Mouse (Mus musculus) heart, postnatal 4 days (tissue): ENCODE measurements around the gene Notch1. TPM values are rescaled to one million over a fixed set of nuclear protein-coding genes. Genes with fewer than 3 reads are reported as not detected.

Experiments
- DNase-seq: peaks from one replicate; pipeline ENCODE4 v3.0.0; 2021
- total RNA-seq, 2 experiments: library from RNA; stranded (reverse); gene quantifications; 2 replicates each; pipeline ENCODE4 v1.2.3; 2021

The Notch1 gene
- total RNA-seq, 2 experiments from 2014 or later = 55.3 to 62.3 TPM

DNA sequence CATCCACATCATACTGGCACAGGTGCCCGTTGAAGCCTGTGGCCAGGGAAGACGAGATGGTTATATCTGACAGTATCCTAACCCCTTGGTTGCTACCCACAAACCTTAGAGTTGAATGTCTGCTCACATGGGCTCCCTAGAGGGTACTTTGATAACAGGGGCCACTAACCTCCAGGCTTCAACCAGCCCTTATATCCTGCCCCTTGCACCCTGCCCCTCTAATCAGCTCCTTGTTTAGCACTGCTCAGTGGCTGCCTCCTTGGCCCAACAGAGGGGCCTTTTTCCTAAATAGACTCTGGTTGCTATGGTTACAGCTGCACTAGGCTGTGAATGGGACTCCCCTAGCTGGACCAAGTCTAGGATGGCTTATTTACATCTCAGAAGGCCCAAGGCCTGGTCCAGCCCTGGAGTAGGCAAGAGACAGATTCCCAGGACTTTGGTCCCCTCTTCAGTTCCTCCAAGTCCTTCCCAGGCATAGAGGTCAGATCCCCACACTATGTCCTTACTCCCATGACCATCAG, 37.7 kb downstream of the Notch1 start:
- DNase-seq = no peak

DNA sequence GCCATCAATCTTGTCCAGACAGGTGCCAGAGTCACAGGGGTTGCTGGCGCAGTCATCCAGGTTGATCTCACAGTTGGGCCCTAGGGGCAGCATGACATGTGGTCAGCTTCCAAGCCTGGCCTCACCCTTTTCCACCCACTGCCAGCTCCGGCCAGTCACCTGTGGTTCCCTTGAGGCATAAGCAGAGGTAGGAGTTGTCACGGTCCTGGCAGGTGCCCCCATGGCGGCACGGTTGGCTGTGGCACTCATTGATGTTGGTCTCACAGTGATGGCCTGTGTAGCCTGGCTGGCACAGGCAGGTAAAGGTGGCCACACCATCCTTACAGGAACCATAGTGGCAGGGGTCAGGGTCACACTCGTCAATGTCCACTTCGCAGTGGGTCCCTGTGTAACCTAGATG, 38.6 kb downstream of the Notch1 start:
- DNase-seq = no peak

DNA sequence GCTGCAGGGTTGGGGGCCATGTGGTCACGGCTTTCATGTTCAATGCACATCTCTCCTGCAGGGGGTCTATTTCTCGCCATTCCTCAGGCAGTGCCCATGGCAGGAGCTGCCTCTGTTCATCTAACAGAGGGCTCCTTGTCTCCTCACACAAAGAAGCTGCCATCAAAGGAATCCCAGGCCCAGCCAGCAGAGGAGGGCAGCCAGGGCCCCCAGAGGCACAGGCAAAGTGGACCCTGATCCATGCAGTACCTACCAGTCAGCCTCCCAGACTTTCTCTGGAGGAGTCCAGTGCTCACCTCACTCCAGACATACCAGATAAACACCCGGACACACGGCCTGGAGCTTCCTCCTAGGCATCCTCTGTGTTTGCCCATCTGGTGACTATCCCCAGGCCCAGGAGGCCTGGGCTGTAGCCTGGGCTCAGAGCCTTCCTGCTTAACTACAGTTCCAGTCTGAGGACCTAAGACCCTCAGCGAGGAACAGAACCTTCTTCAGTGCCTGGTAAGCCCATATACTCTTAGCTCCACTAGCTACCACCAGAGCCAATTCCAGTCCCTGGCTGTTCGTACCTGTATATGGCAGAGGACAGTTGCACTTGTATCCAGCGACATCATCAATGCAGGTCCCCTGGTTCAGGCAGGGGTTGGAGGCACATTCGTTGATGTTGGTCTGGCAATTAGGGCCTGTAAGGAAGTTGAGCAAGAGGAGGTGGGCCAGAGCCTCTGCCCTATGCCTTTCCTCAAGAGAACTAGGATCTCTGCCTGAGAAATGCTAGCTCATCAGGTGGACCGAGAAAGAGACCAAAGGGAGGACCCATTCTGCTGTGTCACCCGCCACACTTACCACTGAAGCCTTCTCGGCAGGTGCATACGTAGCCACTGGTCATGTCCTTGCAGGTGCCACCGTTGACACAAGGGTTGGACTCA, 40.7 kb downstream of the Notch1 start:
- no peak for DNase-seq

DNA sequence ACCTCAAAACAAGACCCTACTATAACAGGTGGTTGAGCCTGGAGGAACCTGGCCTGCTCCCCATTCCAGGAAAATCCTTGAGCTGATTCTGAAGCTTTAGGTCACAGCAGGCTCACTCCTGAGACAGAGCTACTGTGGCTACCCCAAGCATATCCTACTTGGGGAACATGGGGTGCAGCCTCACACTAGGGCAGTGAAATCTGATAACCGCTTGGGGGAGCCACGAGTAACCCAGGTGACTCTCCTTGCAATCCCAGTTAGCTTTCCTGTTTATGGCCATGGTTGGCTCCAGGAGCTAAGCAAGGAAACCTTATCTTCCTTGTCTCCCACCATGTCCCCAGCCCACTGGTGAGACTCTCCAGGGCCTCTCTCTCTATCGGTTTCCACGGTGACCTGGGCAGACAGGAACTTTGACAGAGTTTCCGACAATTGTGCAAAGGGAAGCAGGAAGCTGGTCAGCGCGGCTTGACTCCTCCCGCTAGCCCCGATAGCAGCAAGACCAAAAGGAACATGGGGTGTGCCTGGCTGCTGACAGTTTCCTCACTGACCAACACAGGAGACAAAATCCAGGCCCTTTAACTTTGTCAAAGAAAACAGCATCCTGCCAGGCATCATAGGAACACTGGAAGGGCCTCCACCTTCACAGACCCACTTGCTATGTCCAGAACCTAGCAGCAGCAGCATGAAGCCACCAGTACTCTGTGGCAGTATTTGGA, 41.5 kb downstream of the Notch1 start:
- DNase-seq = peak; percentile 75

DNA sequence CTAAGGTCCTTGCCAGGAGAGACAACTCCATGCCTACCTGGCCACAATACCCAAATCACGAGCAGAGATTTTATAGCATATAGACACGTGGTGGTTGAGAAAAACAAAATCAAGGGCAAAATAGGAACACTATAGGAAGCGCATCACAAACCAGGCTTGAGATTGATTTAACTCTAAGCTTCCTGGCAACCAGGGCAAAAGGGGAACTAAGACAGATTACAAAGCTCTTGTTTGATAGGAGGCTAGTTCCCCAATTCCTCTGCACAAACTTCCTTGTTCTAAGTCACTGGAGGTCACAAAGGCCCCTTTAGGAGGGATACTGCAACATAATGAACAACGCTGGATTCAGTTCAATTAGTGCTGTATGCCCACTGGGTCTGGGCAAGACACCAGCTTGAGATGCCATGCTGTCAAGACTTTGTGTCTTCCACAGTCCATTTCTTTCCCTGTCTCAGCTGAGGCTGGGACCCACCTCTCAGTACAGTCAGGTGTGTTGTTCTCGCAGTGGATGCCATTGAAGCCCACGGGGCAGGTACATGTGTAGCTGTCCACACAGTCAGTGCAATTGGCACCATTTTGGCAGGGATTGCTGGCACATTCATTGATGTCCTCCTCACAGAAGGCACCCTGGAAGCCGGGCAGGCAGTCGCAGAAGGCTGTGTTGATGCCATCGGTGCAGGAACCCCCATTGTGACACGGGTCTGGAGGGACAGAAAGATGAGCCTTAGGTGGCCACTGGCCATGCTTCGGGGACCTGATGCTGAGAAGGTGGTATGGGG, 44.0 kb downstream of the Notch1 start:
- no peak for DNase-seq

DNA sequence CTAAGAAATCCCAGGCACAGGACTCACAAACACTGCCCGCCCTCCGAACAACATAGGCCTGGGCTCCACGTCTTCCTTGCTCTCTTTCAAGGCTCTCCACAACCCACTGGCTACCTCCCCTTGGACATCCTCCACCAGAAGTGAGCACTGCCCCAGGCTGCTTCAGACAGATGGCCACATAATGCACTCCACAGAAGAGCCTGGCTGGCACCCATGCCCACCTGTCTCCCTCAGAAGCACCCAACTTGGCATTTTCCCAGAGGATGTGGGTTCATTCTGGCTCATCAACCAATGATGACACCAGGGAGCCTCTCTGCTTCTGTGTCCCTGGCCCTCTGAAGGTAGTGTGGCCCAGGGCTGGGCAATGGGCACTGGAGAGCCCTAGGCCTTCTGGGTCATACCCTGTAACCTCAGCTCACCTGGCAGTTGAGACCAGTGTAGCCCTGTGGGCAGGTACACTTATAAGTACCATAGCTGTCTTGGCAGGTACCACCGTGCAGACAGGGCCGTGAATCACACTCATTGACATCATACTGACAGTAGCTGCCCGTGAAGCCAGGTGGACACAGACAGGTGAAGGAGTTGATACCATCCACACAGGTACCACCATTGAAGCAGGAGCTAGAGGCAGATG, 44.7 kb downstream of the Notch1 start:
- no peak for DNase-seq

DNA sequence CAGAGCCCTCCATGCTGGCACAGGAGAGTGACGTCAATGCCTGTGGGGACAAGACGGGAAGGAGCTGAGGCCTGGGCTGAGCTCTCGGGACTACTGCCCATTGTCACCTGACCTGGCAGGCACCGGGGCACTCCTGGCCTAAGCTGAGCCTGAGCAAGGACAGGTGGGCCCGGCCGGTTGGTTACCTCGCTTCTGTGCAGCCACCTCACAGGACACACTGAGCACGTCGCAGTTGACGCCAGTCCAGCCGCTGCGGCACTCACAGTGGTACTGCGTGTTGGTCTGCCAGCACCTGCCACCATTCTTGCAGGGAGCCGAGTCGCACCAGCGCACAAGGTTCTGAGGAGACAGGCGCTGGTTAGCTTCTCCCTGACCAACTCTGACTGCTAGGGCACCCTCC, 45.5 kb downstream of the Notch1 start:
- no peak for DNase-seq

DNA sequence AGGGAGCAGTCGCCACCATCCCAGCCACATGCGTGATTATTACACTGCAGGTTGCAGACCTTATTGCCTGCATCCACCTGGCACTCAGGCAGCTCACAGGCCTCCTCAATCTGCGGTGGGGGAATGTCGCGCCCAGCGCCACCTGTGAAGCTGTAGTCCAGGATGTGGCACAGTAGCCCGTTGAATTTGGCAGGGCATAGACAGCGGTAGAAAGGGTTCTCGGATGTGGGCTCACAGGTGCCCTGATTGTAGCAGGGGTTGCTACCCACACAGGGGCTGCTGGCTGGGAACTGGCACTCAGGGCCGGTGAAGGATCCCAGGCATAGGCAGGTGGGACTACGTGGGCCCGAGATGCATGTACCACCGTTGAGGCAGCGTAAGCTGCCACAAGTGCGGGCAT, 48.1 kb downstream of the Notch1 start:
- no peak for DNase-seq

DNA sequence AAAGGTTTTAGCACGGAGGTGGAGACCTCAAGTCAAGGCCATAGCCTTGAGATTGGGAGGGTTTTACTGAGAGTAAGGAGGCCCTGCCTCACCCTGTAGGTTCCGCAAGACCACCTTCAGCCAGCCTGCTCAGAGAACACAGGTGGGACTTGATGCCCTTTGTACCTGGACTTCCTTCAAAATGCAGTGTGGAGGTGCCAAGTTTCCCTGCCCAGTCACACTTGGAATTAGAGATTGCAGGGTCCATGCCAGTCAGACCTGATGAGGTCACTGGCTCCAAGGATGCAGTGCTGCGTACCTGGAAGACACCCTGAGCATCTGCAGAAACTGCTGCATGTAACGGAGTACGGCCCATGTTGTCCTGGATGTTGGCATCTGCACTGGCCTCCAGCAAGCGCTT, 53.1 kb downstream of the Notch1 start:
- DNase-seq = no peak

DNA sequence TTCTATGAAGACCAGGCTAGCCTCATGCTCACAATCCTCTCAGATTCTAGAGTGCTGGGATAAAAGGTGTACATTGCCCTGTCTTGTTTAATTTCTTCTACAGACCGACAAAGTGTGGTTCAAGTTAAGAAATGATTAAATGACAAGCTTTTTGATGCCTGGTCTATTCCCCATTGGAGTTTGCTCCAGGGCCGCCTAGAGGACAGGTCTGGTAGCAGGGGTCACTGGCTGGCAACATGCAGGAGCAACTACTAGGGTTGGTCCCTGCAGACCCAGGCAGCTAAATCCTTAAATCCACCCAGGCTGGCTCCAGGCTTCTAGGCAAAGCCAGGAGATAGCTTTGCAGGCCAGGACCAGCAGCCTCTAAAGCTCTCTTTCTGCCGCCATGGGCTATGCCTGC, 53.5 kb downstream of the Notch1 start:
- DNase-seq = no peak

DNA sequence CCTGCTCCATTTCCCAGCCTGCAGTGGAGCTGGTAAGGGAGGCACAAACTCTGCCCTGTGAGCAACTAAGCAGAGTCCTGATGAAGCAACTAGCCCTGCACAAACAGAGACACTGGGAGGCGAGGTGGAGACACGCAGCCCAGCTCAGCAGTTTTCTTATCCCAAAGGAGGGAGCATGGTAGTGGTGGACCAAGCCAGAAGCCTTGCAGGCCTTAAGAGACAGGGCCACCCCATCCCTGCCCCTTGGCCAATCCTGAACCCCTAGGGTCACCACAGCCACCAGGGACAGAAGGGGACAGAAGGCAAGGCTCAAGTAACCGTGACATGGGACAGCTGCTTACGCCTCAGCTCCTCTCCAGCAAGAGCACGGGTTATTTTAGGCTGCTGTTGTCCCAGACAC, 54.8 kb downstream of the Notch1 start:
- DNase-seq = no peak

DNA sequence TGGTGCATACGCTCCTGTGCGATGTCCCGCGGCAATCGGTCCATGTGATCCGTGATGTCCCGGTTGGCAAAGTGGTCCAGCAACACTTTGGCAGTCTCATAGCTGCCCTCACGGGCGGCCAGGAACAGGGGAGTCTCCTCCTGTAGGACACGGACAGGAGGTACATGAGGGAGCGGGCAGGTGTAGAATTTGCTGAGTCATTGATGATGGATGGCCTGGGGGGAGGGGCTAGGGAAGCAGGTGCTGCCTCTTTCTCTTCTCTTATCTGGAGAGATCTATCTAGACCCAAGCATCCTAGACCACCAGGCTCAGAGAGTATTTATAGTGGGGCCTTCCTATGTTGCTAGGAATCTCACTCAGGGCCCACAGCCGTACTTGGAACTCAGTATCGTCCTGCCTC, 55.6 kb downstream of the Notch1 start:
- no peak for DNase-seq

DNA sequence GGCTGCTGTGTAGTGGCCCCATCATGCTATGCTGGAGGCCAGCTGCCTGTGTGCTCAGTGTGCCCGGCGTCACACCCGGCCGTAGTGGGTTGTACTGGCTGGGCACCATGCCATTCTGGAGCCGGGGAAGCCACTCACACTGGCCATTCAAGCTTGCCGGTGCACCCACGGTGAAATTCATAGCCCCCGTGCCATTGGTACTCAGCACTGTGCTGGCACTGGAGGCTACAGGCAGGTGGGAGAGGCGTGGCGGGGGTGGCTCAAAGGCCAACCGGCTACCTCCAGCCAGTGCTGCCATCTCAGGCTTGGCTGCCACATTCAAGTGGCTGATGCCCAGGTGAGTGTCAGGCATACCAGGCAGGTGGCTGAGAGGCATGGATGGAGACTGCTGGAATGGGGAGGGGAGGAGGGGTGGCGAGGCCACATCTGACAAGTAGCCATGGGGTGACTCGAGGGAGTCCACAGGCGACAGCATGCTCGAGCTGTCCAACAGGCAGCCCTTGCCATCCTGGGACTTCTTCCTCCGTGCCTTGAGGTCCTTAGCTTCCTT, 56.3 kb downstream of the Notch1 start:
- no peak for DNase-seq

DNA sequence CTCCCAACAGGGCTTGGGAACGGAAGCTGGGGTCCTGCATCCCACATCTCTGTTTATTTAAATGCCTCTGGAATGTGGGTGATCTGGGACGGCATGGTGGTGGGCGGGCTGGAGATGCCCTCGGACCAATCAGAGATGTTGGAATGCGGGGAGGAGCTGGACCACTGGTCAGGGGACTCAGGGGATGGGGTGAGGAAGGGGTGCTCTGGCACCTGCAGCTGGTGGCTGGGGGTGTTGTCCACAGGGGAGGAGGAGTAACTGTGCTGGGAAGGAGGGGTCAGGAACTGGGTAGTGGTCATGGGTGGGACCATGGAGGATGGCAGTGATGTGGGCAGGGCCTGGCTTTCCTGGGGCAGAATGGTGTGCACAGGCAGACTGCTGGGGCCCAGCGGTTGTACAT, 57.0 kb downstream of the Notch1 start:
- DNase-seq = no peak

DNA sequence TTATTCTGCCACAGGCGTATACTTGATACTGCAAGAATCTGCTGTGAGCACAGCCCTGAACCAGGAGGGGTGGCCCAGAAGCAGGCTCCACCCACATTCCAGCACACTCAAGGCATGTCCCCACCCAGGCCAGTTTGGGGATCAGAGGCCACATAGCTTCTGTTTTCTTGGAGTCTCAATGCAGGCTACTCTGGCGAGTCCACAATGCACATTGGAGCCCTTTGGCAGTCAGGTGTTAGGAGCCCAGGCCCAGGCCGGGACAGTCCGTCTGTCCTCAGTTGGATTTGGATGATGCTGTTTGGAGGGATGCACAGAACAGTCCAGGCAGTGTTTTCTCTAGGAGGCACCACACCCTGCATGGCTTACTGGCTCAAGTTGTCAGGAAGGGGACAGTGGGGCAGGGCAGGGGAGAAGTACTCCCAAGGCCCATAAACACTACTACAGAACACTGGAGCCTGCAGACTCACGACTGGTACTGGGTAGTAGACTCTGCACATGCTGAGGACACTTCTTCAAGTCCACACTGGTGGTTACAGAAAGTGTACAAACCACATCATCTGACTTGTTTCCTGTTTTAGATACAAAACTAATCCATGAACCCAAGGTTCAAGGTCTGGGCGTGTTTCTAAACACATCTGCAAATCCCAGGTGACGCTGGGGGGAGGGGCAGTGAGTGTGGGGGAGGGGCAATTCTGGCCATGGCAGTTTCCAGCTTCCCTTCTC, 57.9 kb downstream of the Notch1 start:
- peak; percentile 47 for DNase-seq

DNA sequence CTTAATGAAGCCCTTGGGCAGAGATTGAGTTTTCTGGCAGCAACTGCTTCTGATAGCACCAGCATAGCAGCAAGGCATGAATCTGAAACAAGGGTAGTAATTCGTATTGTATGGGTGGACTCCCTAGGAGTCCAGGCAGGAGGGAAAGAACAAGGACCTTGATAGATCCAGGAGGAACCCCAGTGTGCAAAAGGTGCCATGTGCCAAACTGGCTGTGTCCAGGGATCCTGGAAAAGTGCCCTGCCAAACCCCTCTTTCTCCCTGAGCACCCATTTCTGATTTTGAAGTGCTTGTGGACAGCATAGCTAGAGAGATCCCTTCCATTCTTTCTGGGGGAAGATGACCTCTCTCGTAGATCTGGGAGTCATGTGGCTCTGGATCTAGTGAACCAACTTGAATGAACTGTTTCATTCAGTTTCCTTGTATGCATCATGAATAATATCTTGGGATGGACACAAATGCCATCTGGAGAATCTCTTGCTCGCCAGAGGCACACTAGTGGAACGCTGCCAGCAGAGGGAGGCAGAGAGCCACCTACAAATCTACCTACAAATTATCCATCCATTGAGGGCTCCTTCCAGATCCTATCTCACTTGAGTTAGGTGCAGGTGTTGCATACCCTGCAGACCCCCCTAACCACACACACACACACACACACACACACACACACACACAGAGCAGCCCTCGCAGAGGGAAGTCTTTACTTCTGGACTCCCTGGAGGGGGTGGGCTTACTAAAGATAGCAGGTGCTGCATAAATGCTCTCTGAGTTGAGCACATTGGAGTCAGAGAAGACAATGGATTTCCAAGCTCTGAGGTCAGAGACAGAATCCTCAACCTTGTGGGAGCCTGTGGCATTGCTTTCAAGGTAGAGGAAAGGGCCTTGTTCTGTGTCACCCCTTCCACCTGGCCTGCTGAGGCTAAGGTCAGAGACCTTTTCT, 67.1 kb downstream of the Notch1 start:
- peak; percentile 83 for DNase-seq

DNA sequence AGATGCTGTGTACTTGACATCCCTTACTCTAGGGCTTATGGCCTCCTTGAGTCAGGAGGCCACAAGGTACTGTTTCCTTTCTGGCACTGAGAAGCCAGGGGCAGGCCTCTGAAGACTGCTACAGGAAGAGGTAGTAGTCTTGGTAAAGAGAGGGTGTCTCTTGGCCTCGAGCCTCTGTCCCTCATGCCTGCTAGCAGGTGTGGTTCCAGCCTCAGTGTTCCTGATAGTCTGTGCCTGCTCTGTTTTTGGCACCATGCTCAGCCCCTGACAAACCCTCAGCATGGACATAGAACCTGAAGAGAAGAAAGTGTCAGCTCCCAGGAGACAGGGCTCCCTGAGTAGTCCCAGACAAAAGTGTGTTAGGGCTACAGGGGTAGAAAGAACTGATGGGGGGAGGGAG, 69.0 kb downstream of the Notch1 start:
- no peak for DNase-seq

DNA sequence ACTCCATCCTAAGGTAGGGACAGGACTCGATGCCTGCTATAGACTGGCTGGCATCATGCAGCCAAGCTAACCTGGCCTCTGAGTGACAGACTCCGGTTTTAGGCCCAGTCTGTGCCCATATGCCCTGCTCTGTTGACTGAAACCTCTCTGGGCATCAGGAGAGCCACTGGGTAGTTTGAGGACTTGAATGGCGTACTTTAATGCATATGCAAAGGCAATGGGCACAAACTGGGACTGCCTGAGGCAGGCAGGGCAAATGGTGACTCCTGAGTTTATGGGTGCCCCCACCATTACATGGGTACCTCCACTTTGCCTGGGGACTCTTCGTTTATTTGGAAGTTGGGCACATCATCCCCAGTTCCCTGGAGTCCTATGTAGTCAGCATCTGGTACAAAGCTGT, 69.8 kb downstream of the Notch1 start:
- DNase-seq = no peak

DNA sequence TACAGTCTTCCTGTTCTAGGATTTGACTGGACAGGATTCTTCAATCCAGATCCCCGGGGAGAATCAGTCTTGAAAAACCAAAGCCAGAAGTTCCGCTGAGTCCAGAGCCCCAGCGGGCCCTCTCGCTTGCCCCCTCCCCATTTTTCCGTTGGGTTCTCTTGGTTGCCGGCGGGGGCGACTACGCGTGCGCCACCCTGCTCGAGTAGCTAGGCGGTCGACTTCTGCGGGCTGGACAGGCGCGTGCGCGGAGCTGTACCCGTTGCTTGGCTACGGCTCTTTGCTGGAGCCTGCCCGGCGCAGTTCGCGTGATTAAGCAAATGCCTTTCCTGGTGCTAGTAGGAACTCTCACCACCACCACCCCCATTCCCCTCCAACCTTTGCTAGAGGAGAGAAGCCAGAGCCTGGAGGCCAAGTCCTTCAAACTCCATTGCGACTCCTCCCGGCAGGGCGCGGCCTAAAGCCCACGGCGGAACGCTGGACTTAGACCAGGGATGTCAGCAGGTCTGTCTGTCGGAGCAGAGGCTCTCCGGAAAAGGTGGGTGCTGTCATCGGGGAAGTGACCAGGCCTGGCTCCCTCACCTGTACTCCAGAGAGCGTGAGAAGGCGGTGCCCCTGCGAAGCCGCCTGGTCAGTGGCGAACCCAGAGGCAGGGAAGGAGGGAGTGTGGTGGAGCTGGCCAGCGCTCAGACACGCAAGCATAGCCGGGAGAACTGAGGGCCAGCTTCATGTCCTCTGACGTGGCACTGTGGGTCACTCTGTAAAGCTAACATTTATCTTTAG, 70.6 kb downstream of the Notch1 start:
- peak; percentile 93 for DNase-seq
